Mouse (Mus musculus) lung, adult 2 months (tissue): ENCODE data around the gene Ccdc92b.

ENCODE experiments used
- CTCF ChIP-seq: fragments of 200-500 bp; IDR thresholded peaks from 2 replicates; pipeline ENCODE4 v1.5.1; 2011; ENCODE audit warnings: mild to moderate bottlenecking, low read length, control low read depth; ENCODE audit not compliant: insufficient read depth
- POLR2A ChIP-seq: fragments of 200-500 bp; IDR thresholded peaks from 2 replicates; pipeline ENCODE4 v1.6.1; 2011; ENCODE audit warnings: low read depth, mild to moderate bottlenecking, control low read depth, low read length, borderline replicate concordance; ENCODE audit errors: extremely low read depth

GRCm38 (mm10) chr11:74619201-74619955, at the start of gene Ccdc92b:
- TF ChIP-seq CTCF: no peak
- no peak for TF ChIP-seq POLR2A
